Mouse (Mus musculus) liver, adult (tissue): ENCODE results near the gene Kcnh4.

Experiments used
- GATA4 ChIP-seq: IDR thresholded peaks from 2 replicates; pipeline ENCODE4 v1.6.1; 2014; ENCODE audit warnings: mild to moderate bottlenecking, low read length; ENCODE audit not compliant: insufficient replicate concordance

Kcnh4 gene

DNA sequence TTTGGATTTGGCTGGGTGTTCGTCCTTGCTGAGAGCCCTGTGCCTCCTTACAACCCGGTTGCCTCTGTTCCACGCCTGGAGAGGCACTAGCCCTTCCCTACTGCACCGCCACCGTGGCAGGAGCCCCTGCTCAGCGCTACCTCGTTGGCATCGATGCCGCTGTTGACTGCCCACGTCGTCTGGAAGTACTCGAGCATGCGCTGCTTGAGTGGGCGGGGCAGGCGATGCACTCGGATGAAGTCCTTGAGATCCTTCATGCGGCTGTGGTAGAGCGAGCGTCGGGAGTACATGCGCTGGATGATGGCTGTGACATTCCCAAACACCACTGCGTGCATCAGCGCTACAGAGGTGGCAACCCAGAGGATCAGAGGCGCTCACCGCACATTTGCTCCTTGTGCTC lies 10.3 kb downstream of the Kcnh4 start:
- TF ChIP-seq GATA4 = no peak

DNA sequence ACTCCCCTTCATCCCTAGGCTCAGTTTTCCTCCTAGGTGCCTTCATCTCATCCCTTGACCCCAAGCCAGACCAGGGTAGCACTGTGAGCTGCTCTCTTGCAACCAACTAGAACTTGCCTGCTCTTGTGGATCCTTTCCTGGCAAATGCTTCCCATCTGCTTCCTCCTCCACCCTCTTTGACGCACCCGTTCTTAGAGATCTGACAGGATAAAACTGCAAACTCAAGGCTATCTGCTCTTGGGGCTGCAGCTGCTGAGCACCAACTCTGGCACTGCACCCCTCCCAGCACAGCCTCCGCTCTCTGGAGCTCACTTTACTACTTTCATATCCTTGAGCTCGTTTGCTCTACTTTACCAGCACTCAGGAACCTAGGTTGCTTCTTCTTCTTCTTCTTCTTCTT lies 11.1 kb downstream of the Kcnh4 start:
- TF ChIP-seq GATA4 = no peak

- TF ChIP-seq GATA4 = no peak
These were observed 12.6 kb downstream of the Kcnh4 start for GRCm38 (mm10) chr11:100747114-100747513.

DNA sequence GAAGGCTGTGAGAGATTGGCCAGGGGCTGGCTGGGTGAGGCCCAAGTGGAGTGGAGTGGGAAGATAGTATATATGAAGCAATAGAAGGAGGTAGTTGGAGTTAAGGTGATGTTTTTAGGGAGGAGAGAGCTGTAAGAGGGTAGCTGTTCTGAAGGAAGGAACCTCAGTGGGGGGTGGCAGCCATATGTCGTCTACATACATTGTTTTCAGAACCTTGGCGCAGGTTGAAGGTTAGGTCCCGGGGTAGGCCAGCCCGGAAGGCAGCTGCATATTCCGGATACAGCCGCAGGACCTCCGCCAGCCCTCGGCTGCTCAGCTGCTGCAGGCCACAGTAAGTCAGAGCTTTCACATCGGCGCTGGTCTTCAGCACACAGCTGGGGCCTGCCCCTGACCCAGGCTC lies 13.2 kb downstream of the Kcnh4 start:
- TF ChIP-seq GATA4 = no peak

DNA sequence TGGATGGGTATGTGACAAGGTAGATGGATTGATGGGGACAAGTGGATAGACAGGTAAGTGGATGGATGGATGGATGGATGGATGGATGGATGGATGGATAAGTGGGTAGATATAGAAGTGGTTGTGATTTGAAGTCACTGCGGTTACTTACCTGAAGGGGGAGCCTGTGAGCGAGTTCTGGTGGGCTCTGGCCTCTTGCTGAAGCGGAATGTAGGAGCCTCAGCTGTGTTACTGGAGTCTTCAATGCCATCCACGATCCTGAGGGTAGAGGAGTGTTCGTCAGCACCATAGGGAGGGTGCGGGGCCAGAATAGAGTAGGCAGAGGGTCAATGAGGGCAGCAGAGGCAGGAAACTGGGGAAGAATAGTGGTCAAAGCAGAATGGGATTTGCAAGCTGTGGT lies 14.7 kb downstream of the Kcnh4 start:
- TF ChIP-seq GATA4 = no peak

GRCm38 (mm10) chr11:100741348-100741747 lies 18.4 kb downstream of the Kcnh4 start:
- no peak for TF ChIP-seq GATA4

DNA sequence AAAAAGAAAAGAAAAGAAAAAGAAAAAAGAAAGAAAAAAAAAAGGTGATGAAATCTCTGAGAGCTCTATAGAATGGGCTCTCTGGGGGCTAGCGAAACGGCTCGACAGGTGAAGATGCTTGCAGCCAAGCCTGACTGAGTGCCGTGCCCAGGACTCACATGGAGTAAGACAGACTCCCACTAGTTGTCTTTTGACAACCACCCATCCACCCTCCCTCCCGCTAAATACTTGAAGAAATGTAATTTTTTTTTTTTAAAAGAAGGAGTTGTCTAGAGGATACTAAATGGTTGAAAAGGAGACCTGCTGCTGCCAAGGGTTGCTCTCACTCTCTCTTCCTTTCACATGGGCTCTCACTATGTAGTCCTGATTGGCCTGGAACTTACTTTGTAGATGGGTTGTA lies 21.0 kb downstream of the Kcnh4 start:
- no peak for TF ChIP-seq GATA4

DNA sequence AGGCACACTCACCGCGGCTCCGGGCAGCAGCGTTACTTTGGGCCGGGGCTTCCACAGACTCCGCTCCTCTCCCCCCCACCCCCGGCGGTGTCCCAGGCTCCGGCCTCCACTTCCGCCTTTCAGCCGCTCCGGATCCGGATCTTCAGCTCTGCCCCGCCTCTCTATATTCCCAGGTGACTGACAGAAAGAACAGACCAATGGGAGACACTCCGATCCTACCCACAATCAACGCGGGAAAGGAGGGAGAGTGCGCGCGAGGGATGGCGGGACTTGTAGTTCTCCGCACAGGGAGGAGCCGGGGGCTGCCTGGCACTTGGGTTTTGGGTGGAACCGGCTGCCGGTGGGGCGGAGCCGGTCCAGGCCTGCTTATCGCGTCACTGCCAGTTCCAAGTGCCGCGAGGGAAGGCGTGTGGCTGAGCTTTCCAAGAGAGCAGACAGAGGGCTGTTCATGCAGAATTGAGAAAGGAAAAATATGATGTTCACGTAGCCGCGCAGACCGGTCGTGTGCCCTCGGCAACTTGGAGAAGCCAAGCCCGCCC lies 21.6 kb downstream of the Kcnh4 start, which contains the start of gene Rab5c:
TSS of gene Rab5c (minus strand) at position 150 of the 539 bp plus-strand sequence.
- peak; percentile 80; the same call in 1 of the 2 replicates for TF ChIP-seq GATA4

GRCm38 (mm10) chr11:100737105-100737733 lies 22.5 kb downstream of the Kcnh4 start:
- TF ChIP-seq GATA4 = peak; percentile 69

DNA sequence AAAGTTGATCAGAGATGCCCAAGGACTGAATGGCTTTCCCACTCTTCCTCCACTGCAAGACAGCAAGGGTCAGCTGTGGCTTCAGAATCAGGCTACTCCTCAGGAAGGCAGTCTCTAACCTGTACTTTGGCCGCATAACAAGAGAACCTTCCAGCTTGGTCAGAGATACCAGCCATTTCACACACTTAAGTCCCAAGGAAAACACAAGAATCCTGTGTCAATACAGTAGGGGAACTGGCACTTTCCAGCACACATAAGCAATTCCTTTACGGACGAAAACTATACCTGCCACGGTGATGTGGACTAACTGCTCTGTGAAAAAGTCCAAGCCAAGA lies 23.0 kb downstream of the Kcnh4 start:
- TF ChIP-seq GATA4 = no peak

- no peak for TF ChIP-seq GATA4
These were observed 23.6 kb downstream of the Kcnh4 start for GRCm38 (mm10) chr11:100735954-100736745.

DNA sequence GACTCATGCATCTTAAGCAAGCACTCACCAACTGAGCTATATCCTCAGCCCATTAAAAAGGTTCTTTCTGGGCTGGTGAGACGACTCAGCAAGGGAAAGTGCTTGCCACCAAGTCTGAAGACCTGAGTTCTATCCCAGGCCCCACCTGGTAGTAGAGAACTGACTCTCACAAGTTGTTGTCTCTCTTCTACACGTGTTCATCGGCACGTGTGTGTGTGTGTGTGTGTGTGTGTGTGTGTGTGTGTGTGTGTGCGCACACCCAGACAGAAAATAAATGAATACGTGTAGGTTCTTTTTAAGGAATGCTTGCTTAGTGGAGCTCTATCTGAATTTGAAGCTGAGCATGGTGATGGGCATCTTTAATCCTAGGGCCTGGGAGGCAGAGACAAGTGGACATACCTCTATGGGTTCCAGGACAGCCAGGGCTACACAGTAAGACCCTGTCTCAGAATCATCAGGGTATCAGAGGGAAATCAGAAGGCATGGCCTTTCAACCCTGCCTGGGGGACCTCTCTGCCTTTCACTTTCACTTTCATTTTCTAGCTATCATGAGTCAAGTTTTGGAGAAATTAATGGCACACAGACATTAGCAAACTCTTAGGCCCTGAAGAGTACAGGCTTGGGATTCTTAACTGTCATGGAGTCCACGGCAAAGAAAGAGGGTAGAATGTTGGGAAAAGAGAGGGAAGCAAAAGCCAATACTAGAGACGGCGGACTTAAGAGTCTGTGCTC lies 24.4 kb downstream of the Kcnh4 start:
- TF ChIP-seq GATA4 = no peak

DNA sequence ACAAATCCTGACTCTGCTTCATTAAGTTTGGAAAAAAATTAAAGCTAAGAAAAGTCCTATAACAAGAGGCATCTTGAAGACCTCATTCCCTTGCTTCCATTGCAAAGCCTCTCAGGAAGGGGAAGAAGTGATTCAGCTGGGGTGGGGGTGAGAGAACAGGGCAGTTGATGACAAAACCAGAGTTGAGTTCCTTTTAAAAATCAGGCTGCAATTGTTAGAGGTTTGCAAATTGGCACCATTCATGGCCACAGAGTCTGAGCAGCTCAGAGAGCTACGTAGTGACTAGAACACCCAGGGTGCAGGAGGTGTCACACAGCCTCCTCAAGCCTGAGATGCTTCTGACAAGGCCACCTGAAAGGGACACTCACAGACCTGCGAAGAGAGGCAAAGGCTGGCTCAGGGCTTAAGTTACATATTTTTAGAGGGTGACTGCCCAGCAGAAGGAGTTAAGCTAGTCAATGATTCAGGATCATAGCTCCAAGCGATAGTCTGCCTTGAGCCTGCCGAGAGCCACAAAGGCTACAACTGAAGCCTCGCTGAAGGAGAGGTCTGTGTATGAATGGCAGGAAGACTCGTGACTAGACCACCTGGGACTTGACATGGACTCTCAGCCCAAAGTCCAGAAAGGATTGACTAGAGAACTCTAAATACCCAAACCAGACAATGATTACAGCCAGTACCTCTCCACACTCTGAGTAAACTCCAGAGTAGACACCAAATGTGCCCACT lies 29.1 kb downstream of the Kcnh4 start:
- TF ChIP-seq GATA4 = no peak

DNA sequence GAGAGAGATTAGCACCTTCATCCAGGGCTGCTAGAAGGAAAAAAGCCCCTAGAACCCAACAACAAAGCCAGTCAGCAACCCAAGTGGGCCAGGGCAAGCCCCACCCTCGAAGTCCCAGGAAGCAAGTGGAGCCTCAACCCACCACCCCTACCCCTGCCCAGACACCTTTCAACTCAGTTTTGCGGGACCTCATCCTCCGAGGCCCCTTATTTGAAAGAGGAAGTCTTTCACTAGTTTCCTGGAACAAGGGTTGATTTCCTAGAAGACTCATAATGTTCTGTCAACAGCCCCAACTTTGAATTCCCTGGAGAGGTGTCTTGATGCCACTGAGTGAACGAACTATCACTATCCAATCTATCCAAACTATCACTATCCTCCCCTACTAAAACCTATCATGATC lies 29.8 kb downstream of the Kcnh4 start:
- TF ChIP-seq GATA4 = no peak

GRCm38 (mm10) chr11:100728601-100729000 lies 31.1 kb downstream of the Kcnh4 start:
- TF ChIP-seq GATA4 = no peak
